Mouse (Mus musculus) urinary bladder, postnatal 4 days (tissue): ENCODE data around the gene Ephb4.

ENCODE experiments used
- DNase-seq, 2 experiments: peaks; one replicate each; pipeline ENCODE4 v3.0.0; 2021 to 2022; ENCODE audit warnings: low spot score in 2 of 2

The Ephb4 gene

GRCm38 (mm10) chr5:137335066-137335465 lies 14.8 kb upstream of the Ephb4 start:
- no peak for DNase-seq

GRCm38 (mm10) chr5:137337190-137337589 lies 12.7 kb upstream of the Ephb4 start:
- no peak for DNase-seq

GRCm38 (mm10) chr5:137338256-137338655 lies 11.7 kb upstream of the Ephb4 start:
- DNase-seq = peak; percentile 89 to 92

- no peak for DNase-seq
Measured at GRCm38 (mm10) chr5:137338663-137339289, 11.1 kb upstream of the Ephb4 start.

- DNase-seq = no peak
Measured at GRCm38 (mm10) chr5:137339290-137339979, 10.5 kb upstream of the Ephb4 start.

GRCm38 (mm10) chr5:137340222-137340621 lies 9.7 kb upstream of the Ephb4 start:
- DNase-seq = no peak

- DNase-seq = no peak
Measured at GRCm38 (mm10) chr5:137342407-137343012, 7.4 kb upstream of the Ephb4 start.

- no peak for DNase-seq
Measured at GRCm38 (mm10) chr5:137343412-137343811, 6.5 kb upstream of the Ephb4 start.

DNA sequence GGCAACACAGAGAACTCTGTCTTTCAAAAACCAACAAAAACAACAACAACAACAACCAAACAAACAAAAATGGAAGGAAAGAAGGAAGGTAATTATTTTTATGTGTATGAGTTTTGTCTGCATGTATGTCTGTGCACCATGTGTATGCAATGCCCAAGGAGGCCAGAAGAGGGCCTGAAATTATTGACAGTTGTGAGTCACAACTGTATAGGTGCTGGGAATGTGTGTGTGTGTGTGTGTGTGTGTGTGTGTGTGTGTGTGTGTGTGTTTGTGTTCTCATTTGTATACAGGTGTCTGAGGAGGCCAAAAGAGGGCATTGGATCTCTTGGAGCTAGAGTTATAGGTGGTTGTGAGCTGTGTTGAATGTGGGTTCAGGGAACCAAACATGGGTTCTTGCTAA lies 6.0 kb upstream of the Ephb4 start:
- DNase-seq = no peak

DNA sequence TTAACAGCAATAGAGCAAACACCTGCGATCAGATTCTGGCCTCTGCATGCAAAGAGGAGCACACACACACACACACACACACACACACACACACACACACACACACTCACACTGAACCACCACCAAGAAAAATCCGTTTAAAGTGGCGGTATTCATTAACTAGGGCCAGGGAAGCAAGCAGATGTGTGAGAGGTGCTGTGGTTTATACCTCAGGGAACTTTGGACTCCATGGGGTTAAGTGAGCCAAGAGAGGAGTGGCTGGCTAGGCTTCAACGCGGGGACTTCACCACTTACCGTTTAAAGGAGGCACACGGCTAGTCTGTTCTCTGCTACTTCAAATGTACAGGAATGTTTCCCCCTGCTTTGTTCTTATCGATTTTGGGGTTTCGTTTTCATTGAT lies 4.1 kb upstream of the Ephb4 start:
- DNase-seq = no peak

DNA sequence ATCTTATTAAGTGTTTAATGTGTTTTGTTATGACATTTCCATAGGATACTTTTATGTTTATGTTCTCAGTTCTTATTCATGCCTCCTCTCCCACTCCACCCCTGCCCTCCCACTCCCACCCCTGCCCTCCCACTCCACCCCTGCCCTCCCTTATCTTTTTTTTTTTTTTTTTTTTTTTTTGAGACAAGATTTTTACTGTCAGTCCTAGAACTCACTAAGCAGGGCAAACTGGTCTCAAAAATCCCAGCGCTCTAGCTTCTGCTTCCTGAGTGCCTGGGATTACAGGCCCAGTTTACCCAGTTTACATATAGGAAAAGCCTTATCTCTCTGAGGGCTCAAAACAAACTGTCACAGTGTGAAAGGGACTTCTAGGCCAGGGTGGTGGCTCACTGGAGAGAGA lies 3.5 kb upstream of the Ephb4 start:
- DNase-seq = no peak

- no peak for DNase-seq
Measured at GRCm38 (mm10) chr5:137346983-137347382, 2.9 kb upstream of the Ephb4 start.

DNA sequence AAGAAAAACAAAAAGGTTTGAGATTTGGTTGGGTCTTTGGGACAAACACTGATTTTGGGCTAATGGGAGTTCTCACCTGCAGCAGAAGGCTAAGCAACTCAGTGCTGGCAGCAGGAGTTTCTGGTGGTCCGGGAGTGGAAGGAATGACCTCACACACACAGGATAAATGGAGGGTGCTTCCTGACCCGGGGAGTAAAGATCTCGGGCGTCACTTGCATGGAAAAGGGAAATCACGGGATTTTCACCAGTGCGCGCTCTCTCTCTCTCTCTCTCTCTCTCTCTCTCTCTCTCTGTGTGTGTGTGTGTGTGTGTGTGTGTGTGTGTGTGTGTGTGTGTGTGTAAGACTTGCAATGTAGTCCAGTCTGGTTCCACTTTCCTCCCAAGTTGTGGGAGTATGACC lies 2.1 kb upstream of the Ephb4 start:
- no peak for DNase-seq

- DNase-seq = no peak
Measured at GRCm38 (mm10) chr5:137348482-137349383, 1.2 kb upstream of the Ephb4 start.

- no peak for DNase-seq
Measured at GRCm38 (mm10) chr5:137350205-137351057, 522 bp downstream of the Ephb4 start.

DNA sequence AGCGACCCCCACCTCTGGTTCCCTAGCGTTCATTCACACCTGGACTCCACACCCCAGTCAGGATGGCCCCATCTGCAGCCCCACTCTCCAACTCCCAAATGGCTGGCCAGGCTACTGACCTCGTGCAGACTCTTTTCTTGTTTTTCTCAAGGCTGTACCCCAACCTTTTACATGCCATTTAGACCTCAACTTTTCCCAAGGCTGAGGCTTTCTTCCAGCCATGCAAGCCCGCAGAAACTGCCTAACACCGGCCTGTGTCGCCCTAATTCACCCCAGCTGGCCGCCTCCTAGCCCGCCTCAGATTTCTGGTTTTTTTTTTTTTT lies 1.1 kb downstream of the Ephb4 start:
- DNase-seq = no peak

DNA sequence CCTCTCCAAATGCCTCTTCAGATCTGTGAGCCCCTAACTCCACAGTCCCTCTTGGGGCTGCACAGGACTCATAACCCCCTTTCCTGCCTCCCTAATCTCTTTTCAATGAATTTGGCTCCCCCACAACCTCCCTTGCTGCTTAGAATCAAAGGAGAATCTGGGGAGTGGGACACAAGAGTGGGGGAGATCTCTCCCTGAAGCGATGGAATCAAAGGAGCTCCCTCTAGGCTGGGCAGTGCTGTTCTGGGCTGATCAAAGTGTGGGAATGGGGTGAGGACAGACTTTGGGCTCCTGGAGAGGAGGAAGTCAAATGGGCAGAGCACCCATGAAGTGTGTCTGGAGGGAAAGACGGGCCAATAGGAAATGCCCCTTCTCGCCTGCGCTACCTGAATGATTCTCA lies 1.5 kb downstream of the Ephb4 start:
- DNase-seq = no peak

DNA sequence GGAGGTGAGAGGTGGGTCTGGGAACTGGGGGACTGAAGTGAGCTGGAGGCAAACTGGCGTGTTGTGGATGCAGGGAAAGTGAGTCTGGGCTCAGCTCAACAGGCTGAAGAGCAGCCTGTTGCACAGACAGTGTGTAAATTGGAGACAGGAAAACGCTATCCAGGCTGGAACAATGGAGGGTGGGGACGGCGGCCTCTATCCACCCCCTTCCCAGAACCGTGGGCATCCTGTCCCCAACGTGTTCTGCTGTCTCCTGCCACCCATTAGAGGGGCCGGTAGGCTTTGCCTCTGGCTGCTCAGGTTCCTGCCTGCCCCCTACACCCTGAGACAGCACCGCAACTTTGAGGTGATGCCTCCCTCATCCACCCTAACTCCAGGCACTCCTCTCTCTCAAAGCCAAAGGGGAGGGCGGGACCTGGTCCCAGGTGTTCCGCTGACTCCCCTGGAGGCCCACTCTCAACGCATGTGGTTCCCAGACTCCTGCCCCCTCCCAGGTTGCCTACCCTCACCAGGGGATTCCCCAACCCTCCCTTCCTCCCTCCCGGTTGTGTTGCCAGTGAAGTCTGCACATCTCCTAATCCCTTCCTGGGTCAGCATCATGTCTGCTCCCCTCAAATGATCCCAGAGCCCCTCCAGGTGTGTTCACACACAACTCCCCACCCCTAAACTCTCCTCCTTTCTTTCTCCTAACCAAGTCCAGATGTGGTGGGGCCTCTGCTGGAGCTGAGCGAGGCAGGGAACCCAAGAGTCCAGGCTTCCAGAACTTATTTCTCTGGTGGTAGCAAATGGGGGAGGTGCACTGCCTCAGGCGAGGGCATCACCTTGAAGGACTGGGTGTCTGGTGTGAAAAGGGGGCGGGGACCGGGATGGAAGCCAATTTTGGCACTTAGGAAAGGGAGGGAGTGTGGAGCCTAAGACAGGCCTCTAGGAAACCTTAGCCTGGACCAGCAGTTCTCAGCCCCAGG lies 2.4 kb downstream of the Ephb4 start:
- no peak for DNase-seq

DNA sequence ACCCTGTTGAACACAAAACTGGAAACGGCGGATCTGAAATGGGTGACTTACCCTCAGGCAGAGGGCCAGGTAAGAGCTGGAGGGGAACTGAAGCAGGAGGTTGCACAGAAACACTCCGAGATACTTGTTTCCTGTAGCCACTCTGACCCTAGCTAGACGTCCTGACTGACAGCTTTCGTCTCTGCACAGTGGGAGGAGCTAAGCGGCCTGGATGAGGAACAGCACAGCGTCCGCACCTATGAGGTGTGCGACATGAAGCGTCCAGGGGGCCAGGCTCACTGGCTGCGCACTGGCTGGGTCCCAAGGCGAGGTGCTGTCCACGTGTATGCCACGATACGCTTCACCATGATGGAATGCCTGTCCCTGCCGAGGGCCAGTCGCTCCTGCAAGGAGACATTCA lies 4.2 kb downstream of the Ephb4 start:
- DNase-seq = no peak

- DNase-seq = no peak
Measured at GRCm38 (mm10) chr5:137358382-137358781, 8.5 kb downstream of the Ephb4 start.
